Mouse (Mus musculus) spleen, adult 2 months (tissue): Measurements from ENCODE around the gene Fbxw10. TPM values are rescaled to one million over a fixed set of nuclear protein-coding genes. Genes with fewer than 3 reads are reported as not detected.

ENCODE experiments used
- DNase-seq, 2 experiments: peaks; one replicate each; pipeline versions ENCODE4 v3.0.0 to v3.0.0-alpha.2; 2012 to 2021; ENCODE audit warnings: low spot score in 2 of 2, low read depth in 1 of 2
- H3K27ac ChIP-seq: fragments of 200-500 bp; 2 replicates; pipeline ENCODE4 v1.5.1; 2012; ENCODE audit warnings: low read length, inconsistent platforms; ENCODE audit not compliant: insufficient read depth
- H3K27me3 ChIP-seq: fragments of 200-500 bp; 2 replicates; pipeline ENCODE4 v1.6.1; 2012; ENCODE audit warnings: mild to moderate bottlenecking, moderate library complexity, low read length, inconsistent platforms; ENCODE audit not compliant: control insufficient read depth, insufficient read depth
- H3K36me3 ChIP-seq: fragments of 200-500 bp; 2 replicates; pipeline ENCODE4 v1.6.1; 2012; ENCODE audit warnings: mild to moderate bottlenecking, low read length, inconsistent platforms; ENCODE audit not compliant: control insufficient read depth, insufficient read depth
- H3K4me1 ChIP-seq: fragments of 200-500 bp; 2 replicates; pipeline ENCODE4 v1.6.1; 2011; ENCODE audit warnings: inconsistent platforms; ENCODE audit not compliant: control insufficient read depth, insufficient read depth, insufficient read length
- H3K4me3 ChIP-seq: fragments of 200-500 bp; 2 replicates; pipeline ENCODE4 v1.5.1; 2011; ENCODE audit warnings: mild to moderate bottlenecking, inconsistent platforms; ENCODE audit not compliant: insufficient read depth, insufficient read length; ENCODE audit errors: extremely low read depth
- CTCF ChIP-seq: fragments of 200-500 bp; IDR thresholded peaks from 2 replicates; pipeline ENCODE4 v1.5.1; 2011; ENCODE audit warnings: mild to moderate bottlenecking, inconsistent platforms; ENCODE audit not compliant: insufficient read depth, insufficient read length, insufficient replicate concordance; ENCODE audit errors: extremely low read depth
- POLR2A ChIP-seq: fragments of 200-500 bp; IDR thresholded peaks from 2 replicates; pipeline ENCODE4 v1.6.1; 2011; ENCODE audit warnings: low read depth, low read length, inconsistent platforms
- WGBS: fragments of 180-500 bp; shearing (Covaris S2); methylation state at CpG from one replicate; pipeline ENCODE4 v1.1.7; 2018; 5-methylcytosine and 5-hydroxymethylcytosine counted together
- polyA plus RNA-seq: library from polyadenylated mRNA; depleted of rRNA; stranded (reverse); fragments of >200 nt; gene quantifications from 2 replicates; pipeline ENCODE4 v1.2.3, GENCODE M21; 2012

Gene Fbxw10
- polyA plus RNA-seq, 1 experiment = 0.69 TPM

- no peak overlapping the region for H3K27ac ChIP-seq
- H3K27me3 ChIP-seq = no peaks in the 10 kb centered on the region
- WGBS = 31% methylated on average over 12 of the region's 12 CpGs
- no peak overlapping the region for H3K4me3 ChIP-seq
- H3K36me3 ChIP-seq = no peaks in the 10 kb centered on the region
- no peaks in the 10 kb centered on the region for H3K4me1 ChIP-seq
- peak; percentile 34 for DNase-seq
- TF ChIP-seq CTCF (peak; percentile 18; the same call in 1 of the 2 replicates), POLR2A (no peak)
Measured at GRCm38 (mm10) chr11:62901699-62902323, 54.9 kb downstream of the Fbxw10 start.

DNA sequence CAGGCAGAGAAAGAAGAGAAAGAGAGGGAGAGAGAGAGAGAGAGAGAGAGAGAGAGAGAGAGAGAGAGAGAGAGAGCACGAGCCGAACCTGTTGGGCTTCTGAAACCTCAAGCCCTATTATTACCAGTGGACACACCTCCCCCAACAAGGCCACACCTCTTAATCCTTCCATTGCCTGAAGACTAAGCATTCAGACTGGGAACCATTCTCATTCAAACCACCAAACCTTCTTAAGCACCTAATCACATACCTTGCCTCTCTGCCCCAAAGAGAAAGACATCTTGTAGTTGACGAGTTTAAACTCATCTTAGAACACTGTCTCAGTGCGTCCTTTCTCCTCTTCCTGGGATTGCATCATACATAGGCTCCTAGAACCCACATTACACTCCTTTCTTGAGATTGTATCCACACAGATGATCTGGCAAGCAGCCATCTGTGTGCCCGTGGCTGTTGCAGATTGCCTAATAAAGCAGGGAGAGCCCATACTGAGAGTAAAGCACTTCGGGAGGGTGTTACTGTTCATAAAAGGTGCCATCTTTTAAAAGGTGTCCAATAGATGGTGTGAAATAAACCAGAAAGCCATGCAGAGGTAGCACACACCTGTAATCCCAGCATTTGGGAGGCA is 57.1 kb downstream of the Fbxw10 start:
- H3K4me3 ChIP-seq = no peak overlapping the region
- 67% methylated on average over 6 of the region's 6 CpGs for WGBS
- H3K36me3 ChIP-seq = no peaks in the 10 kb centered on the region
- TF ChIP-seq POLR2A = no peak
- TF ChIP-seq CTCF = no peak
- DNase-seq = no peak
- H3K27ac ChIP-seq = no peak overlapping the region
- H3K27me3 ChIP-seq = no peaks in the 10 kb centered on the region
- H3K4me1 ChIP-seq = no peaks in the 10 kb centered on the region

- Histone ChIP-seq H3K36me3 (no peaks in the 10 kb centered on the region), H3K4me3 (no peak overlapping the region), H3K4me1 (no peaks in the 10 kb centered on the region), H3K27ac (no peak overlapping the region), H3K27me3 (no peaks in the 10 kb centered on the region)
- peak in 1 of 2 experiments; percentile 22 for DNase-seq
- no peak for TF ChIP-seq CTCF
- no peak for TF ChIP-seq POLR2A
- WGBS = 52% methylated on average over 3 of the region's 3 CpGs
Measured at GRCm38 (mm10) chr11:62909720-62910306, 62.9 kb downstream of the Fbxw10 start.

DNA sequence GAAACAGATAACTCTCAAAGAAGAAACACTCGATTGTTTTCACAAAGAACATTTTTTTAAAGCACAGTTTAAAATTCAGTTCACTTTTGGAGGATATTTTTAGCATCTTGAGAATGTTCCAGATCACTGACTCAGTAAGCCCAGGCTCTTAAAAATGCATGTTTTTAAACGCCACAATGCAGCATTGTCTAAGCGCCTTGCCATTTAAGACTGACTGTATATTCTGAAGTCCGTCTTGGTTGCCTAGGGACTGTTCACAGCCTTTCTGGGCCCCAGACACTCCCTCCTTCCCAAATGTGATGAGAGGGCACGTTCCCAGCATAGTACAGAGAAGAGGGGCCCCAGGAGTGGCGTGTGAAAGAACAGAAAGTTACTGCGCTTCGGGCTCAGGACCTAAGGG is 64.5 kb downstream of the Fbxw10 start:
- no peak for DNase-seq
- TF ChIP-seq CTCF = no peak
- no peak for TF ChIP-seq POLR2A
- 48% methylated on average over 8 of the region's 8 CpGs for WGBS
- H3K4me3 ChIP-seq = no peak overlapping the region
- no peaks in the 10 kb centered on the region for H3K36me3 ChIP-seq
- H3K27me3 ChIP-seq = no peaks in the 10 kb centered on the region
- 0 out of 2 replicates have a peak, but pooled peaks cover 3% of the 10 kb centered on the region for H3K4me1 ChIP-seq
- peak overlapping the region; percentile 47 for H3K27ac ChIP-seq

DNA sequence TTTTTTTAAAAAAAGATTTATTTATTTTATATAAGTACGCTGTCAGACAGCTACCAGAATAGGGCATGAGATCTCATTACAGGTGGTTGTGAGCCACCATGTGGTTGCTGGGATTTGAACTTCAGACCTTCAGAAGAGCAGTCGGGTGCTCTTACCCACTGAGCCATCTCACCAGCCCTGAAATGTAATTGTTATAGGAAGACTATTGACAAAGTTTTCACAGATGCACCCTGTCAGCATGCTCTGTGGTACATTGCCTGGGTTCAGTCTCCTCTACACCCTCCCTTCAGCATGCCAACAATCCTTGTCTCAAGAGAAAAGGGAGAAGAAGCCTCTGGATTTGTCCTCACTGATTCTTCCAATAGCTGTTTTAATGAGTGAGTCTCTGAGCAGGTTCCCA is 66.3 kb downstream of the Fbxw10 start:
- H3K4me3 ChIP-seq = no peak overlapping the region
- no peak for DNase-seq
- TF ChIP-seq POLR2A (no peak), CTCF (no peak)
- 84% methylated on average over 2 of the region's 2 CpGs for WGBS
- no peaks in the 10 kb centered on the region for H3K27me3 ChIP-seq
- H3K4me1 ChIP-seq = 0 out of 2 replicates have a peak, but pooled peaks cover 3% of the 10 kb centered on the region
- H3K36me3 ChIP-seq = no peaks in the 10 kb centered on the region
- no peak overlapping the region for H3K27ac ChIP-seq

- H3K27me3 ChIP-seq = no peaks in the 10 kb centered on the region
- no peak overlapping the region for H3K4me3 ChIP-seq
- H3K36me3 ChIP-seq = no peaks in the 10 kb centered on the region
- H3K4me1 ChIP-seq = 0 out of 2 replicates have a peak, but pooled peaks cover 3% of the 10 kb centered on the region
- no peak for TF ChIP-seq POLR2A
- TF ChIP-seq CTCF = no peak
- DNase-seq = peak in 1 of 2 experiments; percentile 11
- no peak overlapping the region for H3K27ac ChIP-seq
- WGBS = 63% methylated on average over 6 of the region's 6 CpGs
Measured at GRCm38 (mm10) chr11:62914532-62914931, 67.7 kb downstream of the Fbxw10 start.

- no peak overlapping the region for H3K4me3 ChIP-seq
- H3K4me1 ChIP-seq = 0 out of 2 replicates have a peak, but pooled peaks cover 3% of the 10 kb centered on the region
- no peak for DNase-seq
- H3K27ac ChIP-seq = no peak overlapping the region
- no peak for TF ChIP-seq POLR2A
- TF ChIP-seq CTCF = no peak
- H3K27me3 ChIP-seq = no peaks in the 10 kb centered on the region
- H3K36me3 ChIP-seq = no peaks in the 10 kb centered on the region
- 33% methylated on average over 2 of the region's 2 CpGs for WGBS
Measured at GRCm38 (mm10) chr11:62915486-62915885, 68.6 kb downstream of the Fbxw10 start.
